Mouse (Mus musculus) embryo, embryonic 10 days (tissue): ENCODE measurements at regions not wholly inside any gene's neighbourhood (a gene's known extent, or its start where the extent isn't known, plus 50 kb on each side); places are given as distances from the start of the nearest gene placed in this dataset.
"Not testable (repeated sequence)": the region's sequence is repeated elsewhere in the genome, so short reads cannot be mapped to it uniquely, and the experiment has no call there.

Source experiments
- DNase-seq: peaks from one replicate; pipeline ENCODE4 v3.0.0-alpha.2; 2015; ENCODE audit warnings: low spot score

DNA sequence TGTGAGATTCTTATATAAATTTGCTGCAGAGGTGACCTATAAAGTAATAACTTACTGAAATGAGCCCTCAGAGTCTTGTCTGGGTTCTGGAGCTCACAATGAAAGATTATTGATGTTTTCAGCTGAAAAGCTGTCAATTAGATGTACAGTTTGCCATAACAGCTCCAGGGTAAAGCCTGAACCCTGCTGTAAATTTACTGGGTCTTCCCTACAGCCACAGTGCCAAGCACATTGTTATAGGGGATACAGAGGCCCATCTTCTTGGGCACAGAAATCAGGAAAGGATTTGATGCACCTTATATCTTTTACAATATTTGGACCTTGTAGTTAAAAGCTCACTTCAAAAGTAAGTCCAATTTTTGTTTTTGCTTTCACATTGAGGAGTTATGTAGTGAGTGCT, 628.0 kb downstream of the Cdh9 start:
- DNase-seq = no peak

DNA sequence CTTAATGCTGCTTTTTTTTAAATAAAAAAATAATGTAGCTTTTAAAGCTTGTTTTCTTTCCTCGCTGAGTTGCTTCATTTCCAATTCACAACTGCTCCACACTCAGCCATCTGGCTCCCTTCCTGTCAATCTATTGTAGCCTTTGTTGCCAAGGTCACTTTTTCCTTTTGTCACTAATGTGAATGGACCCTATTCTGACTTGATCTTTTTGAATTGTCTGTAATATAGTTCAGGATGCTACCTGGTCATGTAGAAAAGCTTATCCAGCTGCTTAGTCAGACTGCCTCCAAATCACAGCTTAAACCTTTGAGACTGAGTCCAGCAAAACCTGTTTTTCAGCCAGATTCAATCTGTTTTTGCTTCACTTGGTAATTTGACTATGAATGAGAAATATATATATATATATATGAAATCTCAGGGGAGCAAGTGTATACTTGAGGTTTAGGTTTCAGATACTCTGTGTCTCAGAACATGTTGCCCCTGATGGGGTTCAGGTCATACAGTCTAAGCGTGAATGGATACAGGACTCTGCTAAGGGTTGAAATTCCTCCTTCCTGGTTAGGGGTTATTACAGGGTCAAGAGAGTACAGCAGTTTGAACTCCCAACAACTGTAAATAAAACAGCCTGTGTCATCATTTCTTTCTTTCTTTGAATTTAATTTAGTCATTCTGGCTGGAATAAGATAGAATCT, 628.7 kb downstream of the Cdh9 start:
- peak; percentile 8 for DNase-seq

DNA sequence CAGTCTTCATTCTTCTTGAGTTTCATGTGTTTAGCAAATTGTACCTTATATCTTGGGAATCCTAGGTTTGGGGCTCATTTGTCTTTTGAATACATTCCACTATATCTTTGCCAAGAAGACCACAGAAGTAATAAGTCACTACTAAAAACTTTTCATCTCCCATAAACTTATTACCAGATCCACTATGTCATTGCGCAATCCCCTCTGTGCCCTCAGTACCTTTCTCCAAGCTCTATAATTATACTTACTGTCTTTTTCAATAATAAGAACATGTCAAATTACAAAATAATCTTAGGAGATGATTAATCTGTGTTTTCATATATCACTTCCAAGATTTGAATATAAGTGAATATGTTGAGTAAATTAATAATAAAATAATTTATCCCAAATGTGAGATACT, 676.1 kb downstream of the Cdh9 start:
- no peak for DNase-seq

DNA sequence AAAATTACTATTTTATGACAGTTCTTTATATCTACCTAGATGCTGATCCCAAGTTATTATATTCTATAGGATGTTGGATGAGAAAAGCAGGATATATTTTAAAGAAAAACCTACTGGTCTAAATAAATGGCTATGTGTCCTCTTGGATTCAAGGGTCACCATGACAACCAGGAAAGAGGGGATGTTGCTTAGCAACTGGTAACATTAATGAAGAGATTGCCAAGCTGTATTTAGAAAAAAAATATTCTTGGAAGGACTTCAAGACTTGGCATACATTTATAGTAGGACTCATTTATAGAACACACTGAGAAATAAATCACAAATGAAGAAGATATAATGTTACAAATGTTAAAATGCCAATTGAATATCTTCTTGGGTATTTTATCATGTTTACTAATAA, 699.2 kb downstream of the Cdh9 start:
- DNase-seq = no peak

DNA sequence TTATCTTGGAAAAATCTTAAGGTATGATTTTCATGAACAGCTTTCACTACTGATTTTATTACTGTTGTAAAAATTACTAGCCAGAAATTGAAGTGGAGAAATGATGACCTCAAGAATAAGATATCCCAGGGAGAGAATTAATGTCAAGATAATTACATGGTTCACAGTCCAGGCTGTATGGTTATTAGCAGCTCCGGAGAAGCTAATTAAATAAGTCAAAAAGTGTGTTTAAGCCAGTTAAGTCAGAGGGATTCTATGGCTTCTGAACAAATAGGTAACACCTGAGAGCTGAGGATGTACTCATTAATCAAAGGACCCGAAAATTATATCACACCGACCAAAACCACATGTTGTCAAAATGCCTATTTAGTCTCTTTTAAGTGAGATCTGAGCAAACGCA, 703.3 kb downstream of the Cdh9 start:
- no peak for DNase-seq

DNA sequence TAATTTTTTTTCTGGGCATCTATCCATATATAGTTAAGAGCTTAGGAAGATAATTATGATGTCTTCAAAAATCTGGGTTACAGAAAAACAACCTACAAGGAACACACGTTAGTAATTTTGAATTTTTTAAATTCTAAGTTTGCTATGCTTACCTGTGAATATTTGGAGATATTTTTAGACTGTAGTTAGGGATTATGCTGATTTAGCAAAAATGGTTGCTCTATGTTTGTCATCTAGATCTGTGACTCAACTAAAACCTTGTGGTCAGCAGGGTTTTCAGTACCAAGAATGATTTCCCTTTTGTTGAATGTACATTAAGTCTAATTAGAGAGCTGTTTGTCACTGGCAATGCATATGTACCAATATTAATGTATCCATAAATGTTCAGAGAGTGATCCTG, 707.3 kb downstream of the Cdh9 start:
- no peak for DNase-seq

DNA sequence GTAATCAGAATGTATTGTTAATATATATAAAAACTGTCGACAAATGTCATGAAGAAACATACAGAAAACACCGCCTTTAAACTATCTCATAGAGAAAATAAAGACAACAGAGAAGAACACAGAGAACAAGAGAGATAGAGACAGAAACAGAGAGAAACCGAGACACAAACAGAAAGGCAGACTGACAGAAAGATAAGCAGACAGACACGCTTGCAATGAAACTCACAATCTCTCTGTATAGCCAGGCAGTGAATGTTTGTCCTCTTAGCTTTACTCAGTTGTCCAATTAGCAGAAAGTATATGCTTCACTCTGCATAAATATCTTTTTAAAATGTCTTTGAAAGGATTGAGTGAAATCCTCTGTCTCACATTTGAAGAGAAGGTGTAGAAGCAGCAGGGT, 719.7 kb downstream of the Cdh9 start:
- no peak for DNase-seq

DNA sequence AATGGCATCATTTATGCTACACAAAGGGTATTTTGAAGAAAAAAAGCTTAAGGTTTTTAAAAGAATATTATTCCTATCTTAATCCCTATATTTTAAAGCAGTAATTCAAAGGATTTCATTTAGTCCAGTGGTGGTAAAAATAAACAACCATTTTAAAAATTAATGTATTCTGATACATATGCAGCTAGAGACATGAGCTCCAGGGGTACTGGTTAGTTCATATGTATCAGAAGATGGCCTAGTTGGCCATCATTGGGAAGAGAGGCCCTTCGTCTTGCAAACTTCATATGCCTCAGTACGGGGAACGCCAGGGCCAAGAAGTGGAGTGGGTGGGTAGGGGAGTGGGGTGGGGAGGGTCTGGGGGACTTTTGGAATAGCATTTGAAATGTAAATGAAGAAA, 721.2 kb downstream of the Cdh9 start:
- not testable (repeated sequence) for DNase-seq

DNA sequence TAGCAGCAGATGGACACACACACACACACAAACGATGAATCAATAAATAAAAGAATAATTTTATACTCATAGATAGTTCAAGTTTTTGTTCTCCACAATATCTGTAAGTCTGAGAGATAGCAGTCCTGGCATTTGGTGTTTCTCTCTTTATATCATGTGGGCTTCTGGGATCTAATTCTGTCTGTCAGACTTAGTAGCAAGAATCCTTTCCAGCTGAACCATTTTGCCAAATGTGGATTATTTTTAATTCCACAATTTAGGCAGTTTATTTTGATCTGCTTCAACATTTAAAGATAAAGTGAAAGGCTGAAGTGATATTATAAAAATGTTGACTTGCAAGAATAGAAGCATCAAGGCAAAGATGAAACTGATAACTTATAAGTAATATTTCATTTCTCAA, 738.5 kb downstream of the Cdh9 start:
- DNase-seq = no peak

DNA sequence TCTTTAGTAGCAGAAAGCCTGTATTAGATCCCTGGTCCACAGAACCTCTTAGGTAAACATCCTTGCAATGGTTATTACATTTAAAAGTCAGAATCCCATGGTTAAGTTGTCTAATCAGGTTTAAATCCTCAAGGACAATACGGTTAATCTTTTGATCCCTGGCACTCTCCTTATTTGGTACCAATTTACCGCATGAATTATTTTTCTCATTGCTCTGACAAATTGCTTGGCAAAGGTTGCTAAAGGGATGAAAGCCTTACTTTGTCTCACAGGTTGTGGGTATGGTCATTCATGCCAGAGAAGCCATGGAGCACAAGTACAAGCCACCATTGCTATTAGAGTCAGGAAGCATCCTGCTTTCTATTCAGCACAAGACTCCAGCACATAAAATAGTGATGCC, 765.0 kb downstream of the Cdh9 start:
- DNase-seq = no peak
